Mouse (Mus musculus) hindbrain, postnatal 0 days (tissue): ENCODE measurements around the gene Naip5. TPM values are rescaled to one million over a fixed set of nuclear protein-coding genes. Genes with fewer than 3 reads are reported as not detected.
"Not testable (repeated sequence)": the region's sequence is repeated elsewhere in the genome, so short reads cannot be mapped to it uniquely, and the experiment has no call there.

Experiments used
- ATAC-seq: fragments of 200-750 bp; cut with Nextera tagmentation; 2 replicates; pipeline ENCODE4 v1.8.0; 2017; ENCODE audit warnings: mild to moderate bottlenecking, moderate TSS enrichment, moderate library complexity
- DNase-seq: peaks from one replicate; pipeline ENCODE4 v3.0.0-alpha.2; 2015; ENCODE audit warnings: low spot score
- H3K27ac ChIP-seq: fragments of 300-500 bp; sonication (generic); 2 replicates; pipeline ENCODE4 v1.5.1; 2014; ENCODE audit warnings: mild to moderate bottlenecking
- H3K27me3 ChIP-seq: fragments of 300-500 bp; sonication (generic); 2 replicates; pipeline ENCODE4 v1.6.1; 2014; ENCODE audit warnings: low read length, mixed read lengths; ENCODE audit not compliant: insufficient read depth
- H3K36me3 ChIP-seq: fragments of 300-500 bp; sonication (generic); 2 replicates; pipeline ENCODE4 v1.6.1; 2014; ENCODE audit warnings: low read length, mixed read lengths; ENCODE audit not compliant: insufficient read depth
- H3K4me1 ChIP-seq: fragments of 300-500 bp; sonication (generic); 2 replicates; pipeline ENCODE4 v1.6.1; 2014; ENCODE audit warnings: antibody characterized with exemption, low read length, mixed read lengths; ENCODE audit not compliant: insufficient read depth
- H3K4me2 ChIP-seq: fragments of 300-500 bp; sonication (generic); 2 replicates; pipeline ENCODE4 v1.6.1; 2014; ENCODE audit warnings: low read depth, mild to moderate bottlenecking, low read length, moderate library complexity, mixed read lengths
- H3K4me3 ChIP-seq: fragments of 300-500 bp; sonication (generic); 2 replicates; pipeline ENCODE4 v1.5.1; 2014; ENCODE audit warnings: low read length
- H3K9ac ChIP-seq: fragments of 300-500 bp; sonication (generic); replicated peaks from 2 replicates; pipeline ENCODE4 v1.6.1; 2014; ENCODE audit warnings: mild to moderate bottlenecking, low read length, moderate library complexity, mixed read lengths
- H3K9me3 ChIP-seq: fragments of 300-500 bp; sonication (generic); 2 replicates; pipeline ENCODE4 v1.6.1; 2016; ENCODE audit warnings: low read length, mixed read lengths
- CTCF ChIP-seq: IDR thresholded peaks from 2 replicates; pipeline ENCODE4 v1.5.1; 2016; ENCODE audit warnings: antibody characterized with exemption, control low read depth, low read depth
- WGBS: fragments of 180-500 bp; shearing (Covaris S2); extraction: QIAGEN DNeasy Blood & Tissue Kit; methylation state at CpG from one replicate; pipeline ENCODE4 v1.1.7; 2014; 5-methylcytosine and 5-hydroxymethylcytosine counted together
- polyA plus RNA-seq: library from polyadenylated mRNA; unstranded; fragments of >200 nt; fragmentation: Nextera tagmentation; extraction: Ambion mirVana; gene quantifications from 2 replicates; pipeline ENCODE4 v1.2.1, GENCODE M21; 2015
- total RNA-seq: library from RNA; depleted of rRNA; stranded (reverse); fragments of >200 nt; gene quantifications from 2 replicates; pipeline ENCODE4 v1.2.3, GENCODE M21; 2014; rRNA removed

The Naip5 gene
- total RNA-seq: 0.11 and 0.31 TPM in 2 replicates
- 0.13 and 0.15 TPM in 2 replicates for polyA plus RNA-seq

DNA sequence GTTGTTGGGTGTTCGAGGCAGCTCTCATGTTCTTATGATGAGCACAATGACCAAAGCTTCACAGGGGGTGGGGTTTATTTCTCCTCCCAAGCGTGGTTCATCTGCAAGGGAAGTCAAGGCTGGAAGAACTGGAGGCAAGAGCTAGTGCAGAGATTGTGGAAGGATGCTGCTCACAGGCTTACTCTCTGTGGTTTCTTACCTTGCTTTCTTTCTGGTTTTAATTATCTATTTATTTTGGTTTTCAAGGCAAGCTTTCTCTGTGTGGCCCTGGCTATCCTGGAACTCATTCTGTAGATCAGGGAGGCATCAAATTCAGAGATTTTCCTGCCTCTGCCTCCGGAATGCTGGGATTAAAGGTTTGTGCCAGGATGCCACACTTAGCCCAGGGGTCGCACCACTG lies at the start of gene Naip5:
Gene Naip5 (minus strand): TSS at position 101 of the 400 bp plus-strand sequence.
- DNase-seq, H3K27ac ChIP-seq, H3K36me3 ChIP-seq, H3K9me3 ChIP-seq, H3K4me1 ChIP-seq, H3K9ac ChIP-seq, H3K4me2 ChIP-seq, H3K27me3 ChIP-seq, H3K4me3 ChIP-seq, ATAC-seq: not testable (repeated sequence)
- WGBS: 78% methylated on average over 4 of the region's 4 CpGs

DNA sequence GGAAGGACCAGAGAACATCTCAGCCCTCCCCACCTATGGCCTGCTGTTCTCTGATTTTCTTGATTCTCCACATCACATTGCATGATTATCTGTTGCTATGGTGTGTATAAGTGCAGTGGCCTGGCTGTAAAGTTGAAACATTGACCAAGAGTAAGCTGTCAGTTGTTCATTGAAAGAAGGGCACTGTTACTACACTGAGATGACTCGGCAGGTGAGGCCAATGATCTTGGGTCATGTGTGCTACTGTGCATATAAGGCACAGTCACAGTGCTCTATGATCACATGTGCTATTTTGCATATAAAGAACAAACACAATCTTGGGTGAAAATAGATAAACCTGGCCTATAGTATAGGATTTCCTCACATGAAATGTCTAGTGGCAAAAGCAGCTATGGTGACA lies 38.5 kb upstream of the Naip5 start:
- Histone ChIP-seq H3K36me3 (no peaks in the 10 kb centered on the region), H3K27ac (no peak overlapping the region), H3K9ac (no peak overlapping the region), H3K4me3 (no peak overlapping the region), H3K27me3 (no peaks in the 10 kb centered on the region), H3K4me2 (no peak overlapping the region), H3K9me3 (no peaks in the 10 kb centered on the region), H3K4me1 (no peaks in the 10 kb centered on the region)
- DNase-seq: no peak
- no peak for TF ChIP-seq CTCF
- WGBS: 86% methylated on average over 1 of the region's 1 CpGs
- ATAC-seq: no peak

DNA sequence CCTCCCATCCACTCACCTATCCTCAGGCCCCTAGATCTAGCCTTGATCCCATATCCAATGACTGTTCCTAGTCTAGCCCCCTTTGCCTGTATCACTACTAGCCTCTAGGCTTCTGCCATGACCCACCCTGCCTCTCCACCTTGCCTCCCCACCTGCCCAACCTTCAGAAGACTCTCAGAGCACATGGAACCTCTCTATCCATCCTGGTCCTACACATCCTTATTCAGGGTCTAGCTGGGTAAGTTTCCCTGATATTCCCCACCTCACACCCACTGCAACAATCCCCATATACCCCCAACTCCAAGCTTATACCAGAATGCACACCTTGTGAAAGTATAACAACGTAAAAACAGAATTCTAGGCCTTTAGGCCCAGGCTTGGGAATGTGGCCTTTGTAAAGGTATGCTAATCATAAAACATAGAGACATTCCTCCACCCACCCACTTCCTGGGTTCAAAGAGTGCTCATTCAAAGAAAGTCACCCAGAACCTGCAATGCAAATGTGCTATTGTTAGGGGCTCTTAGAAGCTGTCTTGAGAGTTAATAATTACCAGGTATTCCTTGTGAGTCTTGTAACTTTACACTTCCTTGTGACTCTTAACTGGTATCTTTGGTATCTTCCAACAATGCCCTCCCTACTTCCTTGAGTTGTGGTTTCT lies 25.5 kb upstream of the Naip5 start:
- not testable (repeated sequence) for H3K36me3 ChIP-seq, H3K4me3 ChIP-seq, H3K9ac ChIP-seq, H3K4me2 ChIP-seq, H3K27me3 ChIP-seq, ATAC-seq, H3K4me1 ChIP-seq, H3K9me3 ChIP-seq, DNase-seq, H3K27ac ChIP-seq
- no CpG with 5 or more reads among the region's 1 CpGs for WGBS

DNA sequence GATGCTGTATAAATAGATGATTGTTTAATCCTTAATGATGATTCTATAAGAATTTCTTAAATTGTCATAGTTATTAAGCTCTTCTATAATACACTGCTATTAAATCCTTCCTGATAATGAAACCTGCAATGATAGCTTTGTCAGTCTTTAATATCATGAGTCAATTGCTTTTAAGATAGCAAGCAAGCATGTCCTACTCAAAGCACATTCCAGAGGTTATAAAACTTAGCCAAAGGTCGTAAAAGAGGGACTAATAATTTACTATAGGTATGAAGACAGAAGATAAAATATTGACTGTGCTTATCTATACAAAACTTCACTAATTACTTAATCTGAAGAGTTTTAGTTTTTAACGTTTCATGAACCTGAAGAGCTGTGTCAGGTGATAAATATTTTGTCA lies 10.9 kb upstream of the Naip5 start:
- H3K4me1 ChIP-seq, H3K9ac ChIP-seq, H3K27me3 ChIP-seq, DNase-seq, H3K27ac ChIP-seq, H3K4me3 ChIP-seq, H3K4me2 ChIP-seq, ATAC-seq, H3K36me3 ChIP-seq, H3K9me3 ChIP-seq: not testable (repeated sequence)
- WGBS: 81% methylated on average over 2 of the region's 2 CpGs

DNA sequence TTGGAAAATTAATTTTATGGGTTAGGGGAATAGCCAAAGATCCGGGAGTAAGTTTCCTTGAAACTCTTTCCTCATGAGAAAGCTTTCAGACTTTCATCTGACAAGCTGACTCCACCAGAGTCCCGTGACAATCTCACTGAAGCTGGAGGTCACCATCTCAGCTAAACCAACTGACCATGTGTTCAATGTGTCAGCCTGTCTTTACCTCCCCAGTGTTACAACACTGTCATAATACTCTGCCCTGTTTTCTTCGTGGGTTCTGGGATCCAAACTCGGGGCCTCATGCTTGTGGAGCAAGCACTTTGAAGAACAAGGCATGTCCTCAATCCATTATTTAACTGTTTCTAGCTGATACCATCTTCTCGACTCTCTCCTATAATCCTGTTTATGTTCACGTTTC lies 9.8 kb upstream of the Naip5 start:
- DNase-seq, H3K36me3 ChIP-seq, H3K4me3 ChIP-seq, ATAC-seq, H3K9me3 ChIP-seq, H3K4me1 ChIP-seq, H3K9ac ChIP-seq, H3K27me3 ChIP-seq, H3K4me2 ChIP-seq, H3K27ac ChIP-seq: not testable (repeated sequence)
- WGBS: 89% methylated on average over 5 of the region's 6 CpGs

DNA sequence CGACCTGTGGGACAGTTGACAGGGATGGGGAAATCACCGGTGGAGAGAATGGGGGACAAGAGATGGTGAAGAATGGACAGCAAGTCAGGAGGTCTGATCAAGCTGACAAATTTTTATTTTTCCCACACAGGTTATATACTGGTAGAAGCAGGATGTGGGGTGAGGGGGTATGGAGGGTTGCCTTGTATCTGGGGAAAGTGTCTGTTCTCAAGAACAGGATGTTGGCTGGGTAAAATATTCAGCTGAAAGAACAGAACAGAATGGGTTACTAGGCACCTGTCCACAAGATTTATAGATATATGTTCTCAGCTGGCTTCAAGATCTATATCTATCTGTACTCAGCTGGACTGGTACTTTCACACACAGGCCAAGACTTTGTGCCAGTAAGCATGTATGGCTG lies 5.8 kb upstream of the Naip5 start:
- 86% methylated on average over 2 of the region's 2 CpGs for WGBS
- H3K27me3 ChIP-seq, DNase-seq, H3K4me2 ChIP-seq, ATAC-seq, H3K9me3 ChIP-seq, H3K36me3 ChIP-seq, H3K9ac ChIP-seq, H3K4me1 ChIP-seq, H3K27ac ChIP-seq, H3K4me3 ChIP-seq: not testable (repeated sequence)

DNA sequence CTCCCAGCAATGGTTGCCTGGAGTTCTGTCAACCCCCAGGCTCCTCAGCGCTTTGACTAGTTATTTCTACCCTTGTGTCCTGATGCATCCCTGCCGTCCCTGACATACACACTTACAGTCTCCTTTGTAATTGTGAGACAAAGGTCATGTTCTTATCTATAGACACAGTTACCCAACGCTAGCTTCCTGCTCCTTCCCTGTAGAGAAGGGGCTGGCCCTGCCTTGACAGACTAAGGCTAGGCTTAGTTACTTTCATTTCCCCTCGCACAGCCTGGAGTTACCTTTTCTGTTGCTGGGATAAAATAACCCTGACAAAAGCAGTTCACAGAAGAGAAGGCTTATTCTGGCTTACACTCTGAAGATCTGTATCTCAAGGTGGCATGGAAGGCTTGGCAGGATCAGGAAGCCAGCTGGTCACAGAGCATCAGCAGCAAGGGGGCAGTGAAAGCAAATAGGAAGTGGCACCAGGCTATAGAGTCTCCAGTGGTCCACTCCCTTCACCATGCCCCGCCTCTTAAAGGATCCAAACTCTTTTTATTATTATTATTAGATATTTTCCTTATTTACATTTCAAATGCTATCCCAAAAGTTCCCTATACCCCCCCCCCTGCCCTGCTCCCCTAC lies 885 bp upstream of the Naip5 start:
- not testable (repeated sequence) for ATAC-seq, H3K9ac ChIP-seq, H3K9me3 ChIP-seq, H3K4me1 ChIP-seq, H3K4me2 ChIP-seq, H3K27ac ChIP-seq, H3K36me3 ChIP-seq, H3K4me3 ChIP-seq, H3K27me3 ChIP-seq, DNase-seq
- WGBS: 65% methylated on average over 5 of the region's 5 CpGs
